Mouse (Mus musculus) stomach, postnatal 0 days (tissue): Measurements from ENCODE around the gene Dync1i2. TPM values are rescaled to one million over a fixed set of nuclear protein-coding genes. Genes with fewer than 3 reads are reported as not detected.
A peak's percentile ranks its signal among the peaks of the same experiment; 100 is the strongest.

ENCODE experiments used
- ATAC-seq: fragments of 200-750 bp; cut with Nextera tagmentation; 2 replicates; pipeline ENCODE4 v1.8.0; 2017; ENCODE audit not compliant: low FRiP score, low TSS enrichment
- DNase-seq: peaks from one replicate; pipeline ENCODE4 v3.0.0-alpha.2; 2016; ENCODE audit warnings: low spot score
- H3K27ac ChIP-seq: fragments of 300-500 bp; sonication (generic); replicated peaks from 2 replicates; pipeline ENCODE4 v1.5.1; 2014; ENCODE audit warnings: mild to moderate bottlenecking, control low read depth
- H3K27me3 ChIP-seq: fragments of 300-500 bp; sonication (generic); 2 replicates; pipeline ENCODE4 v1.6.1; 2014; ENCODE audit warnings: low read length; ENCODE audit not compliant: control insufficient read depth, insufficient read depth
- H3K36me3 ChIP-seq: fragments of 300-500 bp; sonication (generic); 2 replicates; pipeline ENCODE4 v1.6.1; 2014; ENCODE audit warnings: low read length, mixed read lengths; ENCODE audit not compliant: control insufficient read depth, insufficient read depth
- H3K4me1 ChIP-seq: fragments of 300-500 bp; sonication (generic); replicated peaks from 2 replicates; pipeline ENCODE4 v1.6.1; 2014; ENCODE audit warnings: antibody characterized with exemption; ENCODE audit not compliant: control insufficient read depth, insufficient read depth
- H3K4me2 ChIP-seq: fragments of 300-500 bp; sonication (generic); replicated peaks from 2 replicates; pipeline ENCODE4 v1.6.1; 2014; ENCODE audit warnings: low read depth, mild to moderate bottlenecking, control low read depth, moderate library complexity
- H3K4me3 ChIP-seq: fragments of 300-500 bp; sonication (generic); 2 replicates; pipeline ENCODE4 v1.5.1; 2014; ENCODE audit warnings: low read depth, low read length, control low read depth
- H3K9ac ChIP-seq: fragments of 300-500 bp; sonication (generic); 2 replicates; pipeline ENCODE4 v1.6.1; 2014; ENCODE audit warnings: mild to moderate bottlenecking, low read length, control low read depth, mixed read lengths
- H3K9me3 ChIP-seq: fragments of 300-500 bp; sonication (generic); 2 replicates; pipeline ENCODE4 v1.6.1; 2016; ENCODE audit warnings: low read length; ENCODE audit not compliant: control insufficient read depth
- CTCF ChIP-seq: IDR thresholded peaks from 2 replicates; pipeline ENCODE4 v1.5.1; 2016; ENCODE audit warnings: antibody characterized with exemption, low read depth, mild to moderate bottlenecking, moderate library complexity
- EP300 ChIP-seq: optimal IDR thresholded peaks from 2 replicates; pipeline ENCODE3; 2016; ENCODE audit warnings: antibody characterized with exemption
- WGBS: fragments of 180-500 bp; shearing (Covaris S2); extraction: QIAGEN DNeasy Blood & Tissue Kit; methylation state at CpG from one replicate; pipeline ENCODE4 v1.1.7; 2014; 5-methylcytosine and 5-hydroxymethylcytosine counted together
- polyA plus RNA-seq: library from polyadenylated mRNA; unstranded; fragments of >200 nt; fragmentation: Nextera tagmentation; extraction: Ambion mirVana; gene quantifications from 2 replicates; pipeline ENCODE4 v1.2.1, GENCODE M21; 2015

The Dync1i2 gene
- 55.5 and 59.2 TPM in 2 replicates for polyA plus RNA-seq

DNA sequence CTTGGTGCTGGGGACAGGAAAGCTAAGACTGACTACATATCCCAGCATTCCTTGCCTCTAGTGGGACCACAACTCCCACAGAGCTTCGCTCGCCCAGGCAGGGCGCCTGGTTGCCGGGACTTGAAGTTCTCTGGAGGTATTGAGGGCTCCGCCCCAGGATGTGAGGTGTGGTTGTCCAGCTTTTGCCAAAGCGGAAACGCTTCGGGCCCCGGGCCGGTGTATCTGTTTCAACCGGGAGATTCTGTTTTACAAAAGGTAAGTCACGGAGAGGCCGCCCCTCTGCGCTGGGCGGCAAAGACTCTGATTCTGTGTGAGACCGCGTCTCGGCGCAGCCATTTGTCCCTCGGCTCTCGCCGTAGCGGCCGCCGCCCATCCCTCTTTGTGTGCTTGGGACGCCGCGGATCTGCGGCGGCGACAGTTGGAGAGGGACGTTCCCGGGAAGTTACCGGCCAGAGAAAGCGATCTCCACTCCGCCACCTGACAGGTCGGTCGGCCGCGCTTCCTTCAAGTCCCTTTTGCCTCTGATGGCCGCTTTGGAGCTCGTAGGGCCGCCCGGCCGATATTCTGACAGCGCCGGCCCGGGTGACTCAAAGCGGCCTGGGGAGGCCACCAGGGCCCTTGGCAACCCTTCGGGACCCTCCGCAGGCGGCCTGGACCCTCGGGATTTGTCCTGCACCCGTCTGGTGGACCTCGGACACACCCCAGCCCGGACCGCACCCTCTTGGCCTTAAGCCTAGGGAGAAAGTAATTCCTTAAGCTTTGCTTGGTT, at the start of gene Dync1i2:
TSS of gene Dync1i2 (plus strand) at position 116 of the 769 bp plus-strand sequence.
- H3K27ac ChIP-seq, result peak within 1 kb of the TSS; percentile 90
- ATAC-seq (peak; percentile 100), DNase-seq (peak; percentile 92)
- no peaks in the 10 kb centered on the region for H3K4me1 ChIP-seq
- WGBS, result under 1% methylated on average over 57 of the region's 57 CpGs
- peak within 1 kb of the TSS; percentile 49 for H3K4me2 ChIP-seq
- no peaks in the 10 kb centered on the region for H3K9me3 ChIP-seq
- no peaks in the 10 kb centered on the region; the same call in 1 of the 2 replicates for H3K36me3 ChIP-seq
- H3K9ac ChIP-seq, result peak within 1 kb of the TSS; percentile 93
- TF ChIP-seq EP300 (peak; percentile 75), CTCF (no peak)
- H3K4me3 ChIP-seq, result peak within 1 kb of the TSS; percentile 93
- no peaks in the 10 kb centered on the region for H3K27me3 ChIP-seq

DNA sequence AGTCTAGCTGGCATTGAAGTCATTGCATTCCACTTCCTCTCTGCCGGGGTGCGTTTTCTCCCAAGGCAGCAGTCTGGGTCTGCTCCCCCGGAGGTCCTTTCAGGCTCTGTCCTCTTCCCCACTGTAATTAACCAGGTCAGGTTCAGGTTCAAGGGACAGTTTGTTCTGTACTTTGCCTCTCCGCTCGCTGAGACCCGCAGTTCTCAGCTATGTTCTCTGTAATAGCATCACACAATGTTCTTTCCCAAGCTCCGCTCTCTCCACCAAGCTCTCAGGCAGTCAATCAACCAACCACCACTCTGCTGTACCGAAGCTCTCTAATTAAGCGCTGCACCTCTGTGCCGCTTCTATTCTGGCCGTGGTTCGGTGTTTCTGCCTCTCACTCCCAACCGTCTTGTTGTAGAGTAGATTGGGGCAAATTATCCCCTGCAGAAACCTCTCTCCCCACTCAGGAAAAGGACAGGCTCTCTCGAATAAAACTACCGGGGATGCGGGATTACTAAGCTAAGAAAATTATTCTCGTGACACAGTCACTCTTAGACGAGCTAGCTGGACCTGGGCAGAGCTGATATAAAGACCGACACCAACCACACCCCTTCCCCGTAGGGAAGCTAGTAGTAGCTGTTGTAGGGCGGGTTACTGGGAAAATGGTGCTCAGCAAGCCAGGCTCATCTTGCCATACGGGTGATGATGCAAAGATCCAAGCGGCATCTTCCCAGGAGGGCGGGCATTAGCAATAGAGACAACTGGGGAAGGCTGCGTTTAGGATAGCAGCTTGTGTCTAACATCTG, 48.5 kb upstream of the Dync1i2 start:
- Histone ChIP-seq H3K9me3 (no peaks in the 10 kb centered on the region), H3K9ac (no peak overlapping the region), H3K36me3 (no peaks in the 10 kb centered on the region), H3K27ac (no peak overlapping the region), H3K27me3 (no peaks in the 10 kb centered on the region), H3K4me2 (no peak overlapping the region), H3K4me1 (no peaks in the 10 kb centered on the region), H3K4me3 (no peak overlapping the region)
- WGBS, result 80% methylated on average over 25 of the region's 25 CpGs
- TF ChIP-seq CTCF (no peak), EP300 (no peak)
- no peak for ATAC-seq
- no peak for DNase-seq

DNA sequence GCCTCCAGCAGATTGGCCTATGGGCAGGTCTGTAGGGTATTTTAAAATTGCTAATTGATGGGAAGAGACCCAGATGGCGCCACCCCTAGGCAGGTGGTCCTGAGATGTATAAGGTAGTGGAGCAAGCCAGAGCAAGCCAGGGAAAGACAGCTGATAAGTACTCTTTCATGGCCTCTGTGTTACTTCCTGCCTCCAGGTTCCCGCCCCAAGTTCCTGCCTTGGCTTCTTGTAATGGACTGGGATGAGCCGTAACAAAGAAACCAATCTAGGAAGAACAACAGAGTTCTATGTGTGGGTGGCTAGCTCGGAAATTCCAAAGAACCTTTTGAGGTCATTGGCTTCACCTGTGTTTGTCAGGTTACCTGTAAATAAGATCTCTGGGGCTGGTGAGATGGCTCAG, 44.3 kb upstream of the Dync1i2 start:
- Histone ChIP-seq H3K9me3 (no peaks in the 10 kb centered on the region), H3K4me1 (no peaks in the 10 kb centered on the region), H3K27me3 (no peaks in the 10 kb centered on the region), H3K36me3 (no peaks in the 10 kb centered on the region), H3K27ac (no peak overlapping the region), H3K4me2 (no peak overlapping the region), H3K4me3 (no peak overlapping the region), H3K9ac (no peak overlapping the region)
- ATAC-seq (no peak), DNase-seq (no peak)
- TF ChIP-seq CTCF, result no peak
- TF ChIP-seq EP300, result no peak
- WGBS, result 78% methylated on average over 4 of the region's 4 CpGs

DNA sequence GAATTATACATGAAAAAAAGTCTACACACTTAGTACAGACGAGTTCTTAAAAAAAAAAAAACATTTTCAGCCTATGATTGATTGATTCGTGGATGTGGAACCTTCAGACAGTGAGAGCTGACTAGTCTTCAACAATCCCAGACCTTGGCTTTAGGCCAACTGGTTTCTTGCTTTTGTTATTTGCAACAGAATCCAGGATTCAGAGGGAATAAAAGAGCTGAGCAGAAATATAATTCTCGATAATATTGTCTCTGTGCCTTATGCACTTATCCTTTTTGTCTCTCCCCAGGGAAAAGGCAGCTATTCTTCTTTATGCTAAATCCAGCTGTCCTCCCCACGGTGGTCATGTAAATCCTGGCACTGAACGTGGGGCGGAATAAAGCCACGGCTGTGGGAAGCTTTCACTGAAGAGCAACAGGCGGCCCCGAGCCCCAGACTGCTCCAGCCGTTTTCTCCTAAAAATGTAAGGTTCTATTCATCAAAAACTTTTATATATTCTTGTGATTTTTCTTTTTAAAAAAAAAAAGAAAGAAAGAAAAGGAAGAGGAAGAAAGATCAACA, 43.0 kb upstream of the Dync1i2 start:
- Histone ChIP-seq H3K4me1 (no peaks in the 10 kb centered on the region), H3K27ac (no peak overlapping the region), H3K4me3 (no peak overlapping the region), H3K27me3 (no peaks in the 10 kb centered on the region), H3K4me2 (no peak overlapping the region), H3K9ac (no peak overlapping the region), H3K36me3 (no peaks in the 10 kb centered on the region), H3K9me3 (no peaks in the 10 kb centered on the region)
- 27% methylated on average over 10 of the region's 10 CpGs for WGBS
- TF ChIP-seq CTCF (no peak), EP300 (no peak)
- no peak for DNase-seq
- no peak for ATAC-seq

DNA sequence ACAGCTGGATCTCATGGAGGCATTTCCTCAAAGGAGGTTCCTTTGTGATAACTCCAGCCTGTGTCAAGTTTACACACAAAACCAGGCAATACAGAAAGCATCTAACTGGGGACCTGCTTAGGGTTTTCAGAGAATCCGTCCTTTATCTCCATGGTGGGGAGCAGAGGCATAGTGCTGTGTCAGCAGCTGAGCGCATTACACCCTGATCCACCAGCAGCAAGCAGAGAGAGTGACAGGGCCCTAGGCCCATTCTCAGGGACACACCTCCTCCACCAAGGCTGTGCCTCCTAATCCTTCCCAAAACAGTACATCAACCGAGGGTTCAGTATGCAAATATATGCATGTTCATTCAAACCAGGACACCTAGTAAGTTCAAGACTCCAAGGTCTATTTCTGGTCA, 38.5 kb upstream of the Dync1i2 start:
- H3K9ac ChIP-seq, result no peak overlapping the region
- no peak overlapping the region for H3K27ac ChIP-seq
- no peak for TF ChIP-seq EP300
- no peak for TF ChIP-seq CTCF
- no peaks in the 10 kb centered on the region for H3K36me3 ChIP-seq
- ATAC-seq (no peak), DNase-seq (no peak)
- WGBS, result 79% methylated on average over 3 of the region's 3 CpGs
- no peaks in the 10 kb centered on the region for H3K27me3 ChIP-seq
- H3K4me1 ChIP-seq, result no peaks in the 10 kb centered on the region
- H3K9me3 ChIP-seq, result no peaks in the 10 kb centered on the region
- H3K4me3 ChIP-seq, result no peak overlapping the region
- H3K4me2 ChIP-seq, result no peak overlapping the region
